Mouse (Mus musculus) embryo, embryonic 10.5 days (tissue): ENCODE data around the gene Ttc9b.
A peak's percentile ranks its signal among the peaks of the same experiment; 100 is the strongest.
"Not testable (repeated sequence)": the region's sequence is repeated elsewhere in the genome, so short reads cannot be mapped to it uniquely, and the experiment has no call there.

Experiments used
- DNase-seq: peaks from one replicate; pipeline ENCODE4 v3.0.0-alpha.2; 2015; ENCODE audit warnings: low spot score

The Ttc9b gene

GRCm38 (mm10) chr7:27653681-27654437 is at the start of gene Ttc9b:
Gene Ttc9b, plus strand, starts transcription at chr7:27653915.
- DNase-seq = peak; percentile 73

- no peak for DNase-seq
Observed at GRCm38 (mm10) chr7:27604661-27605348, 48.9 kb upstream of the Ttc9b start.

- DNase-seq = no peak
Observed at GRCm38 (mm10) chr7:27605499-27606285, 48.0 kb upstream of the Ttc9b start.

DNA sequence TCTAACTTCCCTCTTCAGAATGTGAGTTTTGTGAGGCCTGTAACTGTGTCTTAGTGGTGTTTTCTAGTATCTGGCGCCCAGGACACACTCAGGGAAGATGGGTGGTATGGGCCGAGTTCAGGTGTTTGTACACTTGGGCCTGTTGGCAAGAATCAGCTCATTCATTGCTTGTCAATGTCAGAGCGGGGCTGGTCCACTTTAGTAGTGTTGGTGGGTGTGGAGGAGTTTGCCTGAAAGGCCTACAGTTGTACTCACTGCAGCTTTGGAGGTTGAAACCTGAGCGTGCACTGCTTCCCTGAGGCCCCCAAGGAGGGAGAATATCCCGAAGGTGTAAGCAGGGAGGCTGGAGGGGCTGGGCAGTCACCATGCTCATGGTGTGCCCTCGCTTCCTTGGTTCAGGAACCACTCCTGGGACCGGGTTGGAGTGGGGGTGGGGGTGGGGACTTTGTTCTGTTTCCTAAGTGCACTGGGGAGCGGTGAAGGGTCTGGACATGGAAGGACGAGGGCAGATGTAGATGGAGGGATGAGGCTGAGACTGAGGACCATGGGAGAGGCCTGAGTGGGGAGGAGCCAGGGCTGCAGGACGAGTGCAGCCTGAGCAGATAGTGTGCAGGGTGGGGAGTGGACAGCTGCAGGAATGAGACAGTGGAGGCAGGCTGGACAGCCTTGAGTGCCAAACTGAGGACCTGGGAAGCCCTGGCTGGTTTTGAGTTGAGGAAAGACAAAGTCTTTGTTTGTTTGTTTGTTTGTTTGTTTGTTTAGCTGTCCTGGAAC is 47.0 kb upstream of the Ttc9b start:
- no peak for DNase-seq

- no peak for DNase-seq
Observed at GRCm38 (mm10) chr7:27607580-27607979, 46.1 kb upstream of the Ttc9b start.

GRCm38 (mm10) chr7:27608130-27608529 is 45.6 kb upstream of the Ttc9b start:
- no peak for DNase-seq

DNA sequence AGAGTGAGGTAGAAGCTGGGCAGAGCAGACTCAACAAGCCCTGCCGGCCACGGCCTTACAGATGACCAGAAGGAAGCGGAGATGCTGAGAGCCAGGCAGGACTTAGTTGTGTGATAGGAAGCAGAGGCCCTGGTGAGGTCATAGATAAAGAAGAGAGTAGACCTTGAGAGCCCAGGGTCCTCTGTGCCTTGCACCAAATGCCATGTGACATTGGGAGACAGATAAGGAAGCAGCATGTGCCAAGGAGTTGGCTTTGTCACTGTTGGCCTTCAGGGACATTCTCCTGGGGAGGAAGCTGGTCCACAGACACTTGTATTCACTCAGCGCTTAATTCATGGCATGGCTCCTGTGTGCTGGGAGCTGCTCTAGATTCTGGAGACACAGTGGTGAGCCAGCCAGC is 44.4 kb upstream of the Ttc9b start:
- DNase-seq = no peak

DNA sequence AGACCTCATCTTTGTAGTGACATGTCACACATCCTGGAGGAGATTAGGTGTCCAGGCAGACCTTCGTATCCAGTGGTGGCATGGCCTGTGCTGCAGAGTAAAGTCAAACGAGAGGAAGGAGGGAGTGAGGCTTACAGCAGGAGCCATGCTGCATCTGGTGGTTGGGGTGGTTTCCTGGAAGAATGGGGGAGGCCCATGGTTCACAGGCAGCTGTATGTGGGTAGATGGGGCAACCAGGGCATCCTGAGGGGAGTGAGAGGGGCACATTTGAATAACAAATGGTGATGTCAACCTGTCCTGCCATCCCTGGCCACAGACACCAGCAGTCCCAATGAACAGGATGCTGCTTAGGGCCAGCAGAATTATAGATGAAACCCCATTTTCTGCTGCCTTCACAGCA is 44.0 kb upstream of the Ttc9b start:
- DNase-seq = no peak

GRCm38 (mm10) chr7:27610370-27610769 is 43.3 kb upstream of the Ttc9b start:
- no peak for DNase-seq

GRCm38 (mm10) chr7:27610871-27611270 is 42.8 kb upstream of the Ttc9b start:
- DNase-seq = no peak

DNA sequence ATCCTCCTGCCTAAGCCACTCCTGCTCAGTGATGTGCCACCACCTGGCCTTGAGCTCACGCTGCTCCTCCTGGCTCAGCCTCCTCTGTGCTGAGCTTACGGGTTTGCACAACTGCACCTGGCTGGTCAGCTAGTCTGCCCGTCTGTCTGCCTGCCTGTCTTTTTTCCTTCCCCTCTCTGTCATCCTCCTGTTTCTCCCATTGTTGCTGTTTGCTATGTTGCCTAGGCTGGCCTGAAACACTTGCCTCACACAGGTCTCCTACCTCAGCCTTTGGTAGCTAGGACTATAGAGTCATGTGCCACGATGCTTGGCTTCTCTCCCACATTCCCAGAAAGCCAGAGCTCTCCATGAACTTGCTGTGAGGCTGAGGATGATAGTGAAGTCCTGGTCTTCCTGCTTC is 40.8 kb upstream of the Ttc9b start:
- no peak for DNase-seq

DNA sequence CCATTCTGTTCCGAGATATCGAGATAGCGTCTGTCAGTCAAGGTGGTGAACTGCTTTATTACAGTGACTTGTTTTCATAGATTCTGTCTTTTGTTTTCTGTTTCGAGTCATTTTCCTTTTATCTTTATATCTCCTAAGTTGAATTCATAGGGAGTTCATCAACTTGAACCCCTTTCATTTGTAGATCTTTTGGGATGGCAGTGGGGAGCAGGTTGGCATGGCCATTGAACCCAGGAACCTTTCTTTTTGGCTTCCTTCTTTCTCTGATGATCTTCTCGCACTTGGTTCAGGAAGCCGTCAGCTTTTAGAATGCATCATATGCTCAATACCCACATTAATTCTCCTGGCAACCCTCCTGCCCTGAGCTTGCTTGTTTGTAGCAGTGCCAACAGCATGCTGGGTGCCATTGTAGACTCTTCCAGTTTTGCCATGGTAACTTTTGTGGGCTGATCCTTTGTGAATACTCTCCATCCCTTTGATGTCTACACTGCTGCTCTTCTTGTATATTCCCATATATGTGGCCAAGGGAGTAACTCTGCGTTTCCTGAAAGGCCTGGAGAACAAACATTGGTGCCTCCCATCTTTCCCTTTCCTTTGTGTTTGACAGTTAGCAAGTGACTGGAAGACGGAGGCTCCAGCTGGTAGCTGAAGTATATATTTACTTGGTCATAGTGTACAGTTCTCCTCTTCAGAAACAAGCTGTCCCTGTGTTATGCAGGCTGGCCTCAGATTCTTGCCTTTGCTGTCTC is 39.8 kb upstream of the Ttc9b start:
- DNase-seq = no peak

GRCm38 (mm10) chr7:27621028-27621427 is 32.7 kb upstream of the Ttc9b start:
- no peak for DNase-seq

- DNase-seq = no peak
Observed at GRCm38 (mm10) chr7:27622234-27622633, 31.5 kb upstream of the Ttc9b start.

- DNase-seq = no peak
Observed at GRCm38 (mm10) chr7:27624967-27625366, 28.7 kb upstream of the Ttc9b start.

- DNase-seq = no peak
Observed at GRCm38 (mm10) chr7:27627707-27628106, 26.0 kb upstream of the Ttc9b start.

DNA sequence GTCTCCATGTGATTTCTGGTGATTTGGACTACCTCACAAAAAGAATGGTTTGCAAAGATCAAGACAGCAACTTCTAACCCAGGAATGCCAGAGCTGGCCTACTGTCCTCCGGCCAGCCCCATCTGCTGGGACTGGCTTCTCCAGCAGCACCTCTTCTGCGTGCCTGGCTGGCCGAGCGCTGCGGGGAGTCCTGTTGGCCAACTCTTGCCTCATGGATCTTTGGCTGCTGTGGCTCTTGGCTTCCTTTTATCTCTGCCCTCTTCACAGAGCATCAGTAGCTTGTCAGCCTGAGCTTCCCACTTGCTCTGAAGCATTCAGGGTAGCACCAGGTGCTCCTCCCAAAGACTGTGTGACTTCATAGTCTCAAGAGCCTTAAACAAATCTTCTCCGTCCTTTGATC is 25.5 kb upstream of the Ttc9b start:
- no peak for DNase-seq

GRCm38 (mm10) chr7:27628816-27629215 is 24.9 kb upstream of the Ttc9b start:
- not testable (repeated sequence) for DNase-seq

GRCm38 (mm10) chr7:27631439-27631838 is 22.3 kb upstream of the Ttc9b start:
- DNase-seq = no peak

- DNase-seq = no peak
Observed at GRCm38 (mm10) chr7:27633166-27633565, 20.5 kb upstream of the Ttc9b start.

- no peak for DNase-seq
Observed at GRCm38 (mm10) chr7:27634691-27635090, 19.0 kb upstream of the Ttc9b start.
